Mouse (Mus musculus) forebrain, embryonic 16.5 days (tissue): Measurements from ENCODE around the gene Gm8773. TPM values are rescaled to one million over a fixed set of nuclear protein-coding genes. Genes with fewer than 3 reads are reported as not detected.

Experiments
- ATAC-seq: fragments of 200-750 bp; cut with Nextera tagmentation; 2 replicates; pipeline ENCODE4 v1.8.0; 2017; ENCODE audit warnings: mild to moderate bottlenecking, moderate library complexity
- H3K27ac ChIP-seq: fragments of 300-500 bp; sonication (generic); 2 replicates; pipeline ENCODE4 v1.5.1; 2014; ENCODE audit warnings: low read length, control low read depth
- H3K27me3 ChIP-seq: fragments of 300-500 bp; sonication (generic); replicated peaks from 2 replicates; pipeline ENCODE4 v1.6.1; 2014; ENCODE audit warnings: low read length; ENCODE audit not compliant: control insufficient read depth, insufficient read depth
- H3K36me3 ChIP-seq: fragments of 300-500 bp; sonication (generic); 2 replicates; pipeline ENCODE4 v1.6.1; 2014; ENCODE audit not compliant: control insufficient read depth, insufficient read depth
- H3K4me1 ChIP-seq: fragments of 300-500 bp; sonication (generic); replicated peaks from 2 replicates; pipeline ENCODE4 v1.6.1; 2014; ENCODE audit warnings: low read length; ENCODE audit not compliant: control insufficient read depth, insufficient read depth
- H3K4me2 ChIP-seq: fragments of 300-500 bp; sonication (generic); 2 replicates; pipeline ENCODE4 v1.6.1; 2014; ENCODE audit warnings: mild to moderate bottlenecking, low read length, control low read depth
- H3K4me3 ChIP-seq: fragments of 300-500 bp; sonication (generic); replicated peaks from 2 replicates; pipeline ENCODE4 v1.5.1; 2014; ENCODE audit warnings: mild to moderate bottlenecking, low read length, control low read depth
- H3K9ac ChIP-seq: fragments of 300-500 bp; sonication (generic); replicated peaks from 2 replicates; pipeline ENCODE4 v1.6.1; 2014; ENCODE audit warnings: low read depth, low read length, control low read depth
- H3K9me3 ChIP-seq: fragments of 300-500 bp; sonication (generic); 2 replicates; pipeline ENCODE4 v1.6.1; 2016; ENCODE audit warnings: low read length; ENCODE audit not compliant: control insufficient read depth
- WGBS: fragments of 180-500 bp; shearing (Covaris S2); extraction: QIAGEN DNeasy Blood & Tissue Kit; methylation state at CpG from one replicate; pipeline ENCODE4 v1.1.7; 2014; 5-methylcytosine and 5-hydroxymethylcytosine counted together
- polyA plus RNA-seq: library from polyadenylated mRNA; unstranded; fragments of >200 nt; fragmentation: Nextera tagmentation; extraction: Ambion mirVana; gene quantifications from 2 replicates; pipeline ENCODE4 v1.2.1, GENCODE M21; 2015

The Gm8773 gene
- 9.4 and 12.0 TPM in 2 replicates for polyA plus RNA-seq

DNA sequence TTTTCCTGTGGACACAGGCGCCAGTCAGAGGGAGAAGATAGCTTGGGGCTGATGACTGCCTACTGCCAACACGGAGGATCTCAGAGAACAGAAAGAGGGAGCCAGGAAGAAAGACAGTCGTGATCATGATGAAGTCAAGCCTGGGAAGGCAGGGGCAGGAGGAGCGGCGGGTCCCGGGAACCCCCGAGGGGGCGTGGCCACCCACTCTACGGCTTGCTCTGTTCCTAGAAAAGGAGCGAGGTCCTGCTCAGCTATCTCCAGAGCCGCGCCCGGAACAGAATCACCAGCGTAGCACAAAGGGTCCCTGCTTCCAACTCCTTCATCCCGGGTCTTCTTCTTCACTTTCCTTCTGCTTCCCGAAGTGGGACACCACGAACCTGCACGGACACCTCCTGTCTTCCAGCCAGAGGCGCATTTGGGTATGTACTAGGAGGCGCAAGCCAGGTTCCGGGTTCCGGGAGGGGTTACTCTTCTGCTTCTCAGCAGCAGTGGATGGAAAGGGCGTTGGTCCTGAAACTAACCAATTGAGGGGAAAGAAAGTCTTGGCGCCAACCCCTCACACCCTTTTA, at the start of gene Gm8773:
Gene Gm8773, plus strand, starts transcription at position 51 of the 569 bp plus-strand sequence.
- Histone ChIP-seq H3K4me1 (no peaks in the 10 kb centered on the region), H3K36me3 (no peaks in the 10 kb centered on the region), H3K4me2 (peak within 1 kb of the TSS; percentile 91), H3K4me3 (peak within 1 kb of the TSS; percentile 68), H3K9me3 (no peaks in the 10 kb centered on the region), H3K27ac (no peak within 1 kb of the TSS), H3K27me3 (no peaks in the 10 kb centered on the region), H3K9ac (peak within 1 kb of the TSS; percentile 70)
- ATAC-seq, result peak; percentile 92
- whole genome bisulfite sequencing, result under 1% methylated on average over 24 of the region's 24 CpGs

DNA sequence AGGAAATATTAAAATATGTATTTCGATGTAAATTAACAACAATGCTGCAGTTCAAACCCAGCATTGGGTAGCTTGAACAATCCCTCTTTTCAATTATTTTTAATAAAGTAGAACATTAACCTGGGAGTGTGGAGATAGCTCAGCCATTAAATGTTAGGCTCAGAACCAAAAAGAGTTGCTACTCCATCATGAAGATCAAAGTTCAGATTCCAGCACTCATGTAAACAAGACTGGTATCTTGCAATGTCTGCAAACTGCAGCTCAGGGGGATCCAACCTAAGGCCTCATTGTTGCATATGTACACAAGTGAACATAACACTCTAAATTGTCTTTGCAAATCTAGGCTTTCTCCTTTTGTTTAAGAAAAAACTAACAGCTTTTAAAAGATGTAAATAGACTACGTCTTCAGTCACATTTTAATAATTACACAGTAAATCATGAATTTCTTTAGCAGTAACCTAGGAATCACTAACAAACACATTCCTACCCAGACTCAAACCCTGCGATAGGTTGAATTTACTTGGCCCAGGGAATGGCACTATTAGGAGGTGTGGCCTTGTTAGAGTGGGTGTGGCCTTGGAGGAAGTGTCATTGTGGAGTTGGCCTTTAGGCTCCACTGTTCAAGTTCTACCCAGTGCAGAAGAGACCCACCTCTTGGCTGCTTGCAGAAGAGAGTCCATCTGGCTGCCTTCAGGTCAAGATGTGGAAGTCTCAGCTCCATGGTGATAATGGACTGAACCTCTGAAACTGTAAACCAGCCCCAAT, 39.8 kb upstream of the Gm8773 start:
- Histone ChIP-seq H3K27me3 (no peaks in the 10 kb centered on the region), H3K4me2 (no peak overlapping the region), H3K36me3 (peaks cover 8% of the 10 kb centered on the region), H3K4me1 (no peaks in the 10 kb centered on the region), H3K27ac (no peak overlapping the region), H3K9me3 (no peaks in the 10 kb centered on the region), H3K9ac (no peak overlapping the region), H3K4me3 (no peak overlapping the region)
- 92% methylated on average over 3 of the region's 3 CpGs for WGBS
- no peak for ATAC-seq

- WGBS, result 93% methylated on average over 1 of the region's 1 CpGs
- no peak overlapping the region for H3K4me3 ChIP-seq
- H3K27me3 ChIP-seq, result no peaks in the 10 kb centered on the region
- H3K36me3 ChIP-seq, result peaks cover 10% of the 10 kb centered on the region
- no peaks in the 10 kb centered on the region for H3K9me3 ChIP-seq
- H3K4me2 ChIP-seq, result no peak overlapping the region
- H3K27ac ChIP-seq, result no peak overlapping the region
- ATAC-seq, result no peak
- H3K9ac ChIP-seq, result no peak overlapping the region
- no peaks in the 10 kb centered on the region for H3K4me1 ChIP-seq
Observed at GRCm38 (mm10) chr5:5536131-5536530, 37.5 kb upstream of the Gm8773 start.

DNA sequence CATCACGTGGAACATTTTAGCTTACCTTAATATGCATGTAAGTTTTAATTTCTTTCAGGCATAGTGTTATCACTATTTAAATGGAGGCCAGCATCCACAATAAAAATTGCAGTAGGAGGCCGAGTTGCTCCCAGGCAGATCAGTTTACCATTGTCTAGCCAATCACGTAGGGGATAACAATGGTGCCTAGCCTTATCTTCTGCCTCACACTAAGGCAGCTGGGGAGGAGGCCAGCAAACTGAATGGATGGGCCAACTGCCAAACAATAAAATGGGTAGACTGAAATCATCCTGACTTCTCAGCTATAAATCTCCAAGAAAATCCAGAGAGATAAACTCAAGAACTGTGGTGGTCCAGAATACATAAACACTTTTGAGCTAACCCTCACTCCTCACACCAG, 33.8 kb upstream of the Gm8773 start:
- Histone ChIP-seq H3K4me2 (no peak overlapping the region), H3K9me3 (no peaks in the 10 kb centered on the region), H3K27ac (no peak overlapping the region), H3K4me3 (no peak overlapping the region), H3K9ac (no peak overlapping the region), H3K36me3 (peaks cover 20% of the 10 kb centered on the region), H3K4me1 (no peaks in the 10 kb centered on the region), H3K27me3 (no peaks in the 10 kb centered on the region)
- 73% methylated on average over 3 of the region's 3 CpGs for WGBS
- ATAC-seq, result no peak

- H3K9ac ChIP-seq, result no peak overlapping the region
- no peak for ATAC-seq
- WGBS, result 49% methylated on average over 3 of the region's 3 CpGs
Observed at GRCm38 (mm10) chr5:5540385-5540784, 33.2 kb upstream of the Gm8773 start.

GRCm38 (mm10) chr5:5551110-5551509, 22.5 kb upstream of the Gm8773 start:
- WGBS, result 96% methylated on average over 1 of the region's 1 CpGs
- peaks cover 26% of the 10 kb centered on the region for H3K36me3 ChIP-seq
- no peak for ATAC-seq

More at GRCm38 (mm10) chr5:5540385-5540784, 33.2 kb upstream of the Gm8773 start:
- H3K9me3 ChIP-seq, result no peaks in the 10 kb centered on the region
- H3K4me3 ChIP-seq, result no peak overlapping the region
- no peaks in the 10 kb centered on the region for H3K4me1 ChIP-seq
- peaks cover 21% of the 10 kb centered on the region for H3K36me3 ChIP-seq
- no peaks in the 10 kb centered on the region for H3K27me3 ChIP-seq
- no peak overlapping the region for H3K27ac ChIP-seq
- H3K4me2 ChIP-seq, result no peak overlapping the region

GRCm38 (mm10) chr5:5559079-5559740, 14.4 kb upstream of the Gm8773 start, which contains the start of gene Gtpbp10:
Gtpbp10 (minus strand) TSS chr5:5559538.
- Histone ChIP-seq H3K4me1 (peaks cover 12% of the 10 kb centered on the region), H3K9me3 (no peaks in the 10 kb centered on the region), H3K27me3 (no peaks in the 10 kb centered on the region), H3K4me3 (peak within 1 kb of the TSS; percentile 86), H3K27ac (peak within 1 kb of the TSS; percentile 57), H3K4me2 (peak within 1 kb of the TSS; percentile 78), H3K9ac (peak within 1 kb of the TSS; percentile 77), H3K36me3 (peaks cover 6% of the 10 kb centered on the region)
- WGBS, result under 1% methylated on average over 43 of the region's 43 CpGs
- peak; percentile 100 for ATAC-seq

More at GRCm38 (mm10) chr5:5551110-5551509, 22.5 kb upstream of the Gm8773 start:
- no peak overlapping the region for H3K9ac ChIP-seq
- H3K27ac ChIP-seq, result no peak overlapping the region
- no peaks in the 10 kb centered on the region for H3K9me3 ChIP-seq
- H3K27me3 ChIP-seq, result no peaks in the 10 kb centered on the region
- H3K4me2 ChIP-seq, result no peak overlapping the region
- H3K4me3 ChIP-seq, result no peak overlapping the region
- H3K4me1 ChIP-seq, result no peaks in the 10 kb centered on the region

- no peak for ATAC-seq
- no peaks in the 10 kb centered on the region for H3K27me3 ChIP-seq
- peak overlapping the region; percentile 57 for H3K27ac ChIP-seq
- peak overlapping the region; percentile 77 for H3K9ac ChIP-seq
- 42% methylated on average over 8 of the region's 8 CpGs for WGBS
- peaks cover under 1% of the 10 kb centered on the region for H3K36me3 ChIP-seq
- peaks cover 12% of the 10 kb centered on the region for H3K4me1 ChIP-seq
- no peaks in the 10 kb centered on the region for H3K9me3 ChIP-seq
- H3K4me2 ChIP-seq, result peak overlapping the region; percentile 78
- H3K4me3 ChIP-seq, result peak overlapping the region; percentile 86
Observed at GRCm38 (mm10) chr5:5559798-5560197, 13.8 kb upstream of the Gm8773 start.

DNA sequence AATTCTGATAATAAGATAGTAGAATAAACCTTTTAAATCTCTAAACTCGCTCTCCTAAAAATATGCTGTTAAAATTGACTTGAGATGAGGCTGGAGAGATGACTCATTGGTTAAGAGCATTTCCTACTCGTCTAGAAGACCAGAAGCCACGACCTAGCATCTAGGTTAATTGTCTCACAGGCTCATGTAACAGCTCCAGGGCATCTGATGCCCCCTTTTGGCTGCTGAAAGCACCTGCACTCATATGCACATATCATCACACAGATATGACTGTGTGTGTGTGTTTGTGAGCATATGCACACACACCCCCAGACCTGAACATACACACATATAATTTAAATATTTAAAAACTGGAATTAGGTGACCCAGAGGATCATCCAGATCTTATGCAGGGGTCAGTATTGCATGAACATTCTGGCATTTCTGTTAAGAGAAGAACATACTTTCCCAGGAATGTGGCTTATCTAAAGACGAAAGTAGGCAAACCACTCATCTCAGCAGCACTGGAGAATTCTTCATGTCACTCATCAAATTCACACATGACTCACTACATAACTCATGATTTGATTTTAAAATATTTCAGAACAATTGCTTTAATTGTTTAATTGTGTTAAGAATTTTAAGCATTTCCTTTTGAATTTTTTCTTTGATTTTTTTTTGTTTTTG, 12.4 kb upstream of the Gm8773 start:
- Histone ChIP-seq H3K27me3 (no peaks in the 10 kb centered on the region), H3K9me3 (no peaks in the 10 kb centered on the region), H3K4me2 (no peak overlapping the region), H3K27ac (no peak overlapping the region), H3K9ac (no peak overlapping the region), H3K36me3 (no peaks in the 10 kb centered on the region), H3K4me3 (no peak overlapping the region), H3K4me1 (peaks cover 12% of the 10 kb centered on the region)
- 69% methylated on average over 4 of the region's 4 CpGs for WGBS
- no peak for ATAC-seq
